Mouse (Mus musculus) bone marrow macrophage, adult 2 months (primary cell): ENCODE data around the gene Dclk2. TPM values are rescaled to one million over a fixed set of nuclear protein-coding genes. Genes with fewer than 3 reads are reported as not detected.

ENCODE experiments used
- H3K27ac ChIP-seq: 2 replicates; pipeline ENCODE4 v1.5.1; 2012; ENCODE audit warnings: low read depth, low read length; ENCODE audit not compliant: insufficient read depth
- H3K4me1 ChIP-seq: 2 replicates; pipeline ENCODE4 v1.6.1; 2012; ENCODE audit warnings: low read length; ENCODE audit not compliant: control insufficient read depth, insufficient read depth
- H3K4me3 ChIP-seq: 2 replicates; pipeline ENCODE4 v1.5.1; 2012; ENCODE audit warnings: mild to moderate bottlenecking, low read length, moderate library complexity; ENCODE audit not compliant: insufficient read depth
- CTCF ChIP-seq: IDR thresholded peaks from 2 replicates; pipeline ENCODE4 v1.5.1; 2012; ENCODE audit warnings: low read depth, mild to moderate bottlenecking, low read length, moderate library complexity
- POLR2A ChIP-seq: IDR thresholded peaks from 2 replicates; pipeline ENCODE4 v1.6.1; 2012; ENCODE audit warnings: mild to moderate bottlenecking, low read depth, low read length, borderline replicate concordance
- polyA plus RNA-seq: library from polyadenylated mRNA; stranded (reverse); fragments of >200 nt; gene quantifications from 2 replicates; pipeline ENCODE4 v1.2.4, GENCODE M21; 2012; ENCODE audit not compliant: missing spikeins, insufficient read depth, insufficient read length

Gene Dclk2
- polyA plus RNA-seq, 1 experiment: 0.11 TPM

DNA sequence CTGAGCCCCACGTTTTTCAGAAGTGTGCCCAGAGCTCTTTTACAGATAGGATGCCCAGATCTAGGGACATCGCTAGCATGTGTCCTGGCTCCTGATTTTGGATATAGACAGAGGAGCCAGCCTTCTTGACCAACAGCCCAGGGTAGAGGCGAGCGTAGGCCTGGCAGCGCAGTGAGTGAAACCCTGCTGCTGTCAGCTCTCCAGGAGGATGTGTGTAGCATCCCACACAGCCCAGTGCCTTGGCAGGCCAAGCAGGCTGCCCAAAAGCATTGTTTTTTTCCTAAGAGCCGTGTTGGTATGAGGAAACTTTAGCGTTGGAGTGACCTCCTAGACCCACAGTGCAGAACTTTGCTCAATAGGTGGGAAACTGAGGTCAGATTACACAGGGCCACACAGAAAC, 12.8 kb upstream of the Dclk2 start:
- H3K27ac ChIP-seq: no peak overlapping the region
- H3K4me1 ChIP-seq: no peaks in the 10 kb centered on the region
- no peak for TF ChIP-seq POLR2A
- no peak for TF ChIP-seq CTCF
- H3K4me3 ChIP-seq: no peak overlapping the region

DNA sequence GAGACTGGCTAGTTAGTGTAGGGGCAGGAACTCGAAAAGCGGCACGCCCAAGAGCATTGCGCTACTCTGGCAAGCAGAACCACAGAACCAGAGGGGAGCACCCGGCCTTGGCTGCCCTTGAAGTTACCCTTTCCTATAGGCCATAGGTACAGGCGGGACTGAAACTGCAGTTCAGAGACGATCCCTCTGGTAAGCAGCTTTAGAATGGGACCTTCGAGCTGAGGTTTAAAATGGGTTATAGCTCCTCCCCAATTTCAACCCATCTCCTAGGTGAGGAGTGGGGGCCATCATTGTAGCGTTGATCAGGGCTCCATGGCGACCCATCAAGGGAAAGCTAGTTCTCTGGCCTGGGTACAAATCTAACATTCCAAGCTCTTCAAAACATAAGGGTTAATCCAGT, 3.0 kb upstream of the Dclk2 start:
- Histone ChIP-seq H3K4me1 (peaks cover 5% of the 10 kb centered on the region), H3K4me3 (no peak overlapping the region), H3K27ac (no peak overlapping the region)
- TF ChIP-seq CTCF: no peak
- no peak for TF ChIP-seq POLR2A

DNA sequence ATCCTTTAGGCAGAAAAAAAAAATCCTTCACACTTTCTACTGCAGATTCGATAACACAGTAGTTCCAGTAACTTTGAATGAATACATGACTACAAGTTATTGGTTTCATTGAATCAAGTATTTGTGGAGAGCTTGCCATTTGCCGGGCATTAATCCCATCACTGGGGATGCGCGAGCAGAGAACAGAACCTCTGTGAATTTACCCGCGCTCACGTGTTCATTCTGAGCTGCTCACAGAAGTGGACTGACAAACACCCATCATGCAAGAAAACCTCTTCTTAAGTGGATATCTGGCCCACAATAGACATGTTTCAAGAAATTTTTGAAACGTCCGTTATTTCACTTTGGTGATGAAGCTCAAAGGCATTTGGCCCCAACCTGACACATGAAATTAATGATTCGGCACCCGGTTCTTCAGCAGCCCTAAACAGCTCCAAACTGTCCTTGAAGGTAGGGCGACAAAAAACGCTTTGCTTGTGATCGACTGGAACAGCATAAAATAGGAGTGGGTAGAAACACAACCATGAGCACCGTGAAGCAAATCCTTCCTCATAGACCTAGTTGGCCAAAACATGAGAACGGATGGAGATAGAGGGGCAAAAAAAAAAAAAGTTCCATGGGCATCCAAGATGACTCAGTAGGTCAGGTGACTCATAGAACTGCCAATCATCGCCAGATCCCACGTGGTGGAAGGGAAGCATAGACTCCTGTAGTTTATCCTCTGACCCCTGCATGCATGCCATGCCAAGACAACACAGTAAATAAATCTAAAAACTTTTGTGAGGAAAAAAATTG, 726 bp upstream of the Dclk2 start:
- TF ChIP-seq POLR2A (no peak), CTCF (no peak)
- no peak overlapping the region for H3K4me3 ChIP-seq
- H3K27ac ChIP-seq: no peak overlapping the region
- peaks cover 5% of the 10 kb centered on the region for H3K4me1 ChIP-seq

DNA sequence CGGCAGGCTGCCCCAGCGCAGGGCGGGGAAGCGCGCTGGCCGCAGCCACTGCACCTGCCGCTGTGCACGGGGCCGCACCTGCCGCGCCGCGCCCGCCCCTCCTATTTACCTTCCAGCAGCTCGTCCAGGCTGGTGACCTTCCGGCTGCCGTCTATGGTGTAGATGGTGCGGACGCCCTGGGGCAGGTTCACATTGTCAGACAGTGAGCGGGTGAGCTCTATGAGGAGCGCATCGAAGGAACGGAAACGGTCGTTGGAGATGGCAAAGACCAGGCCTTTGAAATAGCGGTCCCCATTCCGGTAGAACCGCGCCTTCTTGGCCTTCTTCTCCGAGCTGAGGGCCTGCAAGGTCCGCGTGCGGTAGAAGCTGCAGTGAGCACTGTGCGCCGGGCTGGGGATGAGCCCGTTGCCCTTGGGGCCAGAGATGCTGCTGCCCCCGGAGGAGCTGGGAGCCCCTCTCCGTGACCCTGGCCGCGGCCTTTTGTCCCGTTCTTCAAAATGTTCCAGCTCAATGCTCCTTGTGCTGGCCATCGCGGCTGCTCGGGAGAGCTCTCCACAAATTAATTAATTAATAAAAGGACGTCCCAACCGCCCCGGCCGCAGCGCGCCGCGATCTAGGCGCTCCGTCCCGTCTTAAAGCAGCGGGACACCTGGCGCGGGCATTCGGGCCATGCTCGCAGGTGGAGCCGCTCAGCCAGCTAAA, 860 bp downstream of the Dclk2 start:
- TF ChIP-seq POLR2A: no peak
- H3K4me3 ChIP-seq: peak overlapping the region; percentile 78
- H3K4me1 ChIP-seq: peaks cover 5% of the 10 kb centered on the region
- no peak overlapping the region for H3K27ac ChIP-seq

DNA sequence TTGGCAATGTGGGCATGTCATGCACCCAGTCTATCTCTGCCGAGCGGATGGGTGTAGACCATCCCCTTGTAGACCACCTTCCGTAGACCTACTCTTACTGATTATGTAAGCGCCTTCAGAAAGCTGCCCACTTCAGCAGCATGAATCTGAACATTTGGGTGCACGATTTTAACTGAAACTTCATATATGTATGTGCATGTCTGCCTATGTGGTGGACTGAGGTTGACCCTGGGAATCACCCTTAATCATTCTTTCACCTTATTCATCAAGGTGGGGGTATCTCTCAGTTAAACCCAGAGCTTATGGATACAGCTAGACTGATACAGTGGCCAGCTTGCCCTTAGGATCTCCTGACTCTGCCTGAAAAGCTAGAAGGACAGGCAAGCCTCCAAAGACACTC, 3.6 kb downstream of the Dclk2 start:
- TF ChIP-seq POLR2A: no peak
- TF ChIP-seq CTCF: no peak
- Histone ChIP-seq H3K4me1 (peaks cover 5% of the 10 kb centered on the region), H3K27ac (no peak overlapping the region), H3K4me3 (no peak overlapping the region)

GRCm38 (mm10) chr3:86916626-86917025, 4.0 kb downstream of the Dclk2 start:
- no peak for TF ChIP-seq CTCF
- TF ChIP-seq POLR2A: no peak
- peaks cover 5% of the 10 kb centered on the region for H3K4me1 ChIP-seq

DNA sequence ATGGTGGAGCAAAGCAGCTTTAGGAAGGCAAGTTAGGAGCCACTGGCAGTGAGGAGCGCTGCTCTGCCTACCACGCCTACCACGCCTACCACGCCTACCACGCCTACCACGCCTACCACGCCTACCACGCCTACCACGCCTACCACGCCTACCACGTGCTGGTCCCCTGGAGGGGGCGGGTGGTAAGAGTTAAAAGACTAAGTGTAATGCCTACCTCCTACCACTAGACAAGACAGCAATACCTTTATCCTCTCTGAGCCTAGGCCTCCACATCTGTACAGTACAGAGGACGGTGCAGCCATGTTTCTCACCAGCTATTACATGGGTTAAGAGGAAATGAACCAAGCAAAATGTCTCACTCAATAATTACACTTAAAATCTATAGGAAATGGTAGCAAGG, 5.4 kb downstream of the Dclk2 start:
- TF ChIP-seq POLR2A (no peak), CTCF (no peak)
- H3K4me3 ChIP-seq: no peak overlapping the region
- no peaks in the 10 kb centered on the region; the same call in 1 of the 2 replicates for H3K4me1 ChIP-seq
- H3K27ac ChIP-seq: no peak overlapping the region

More at GRCm38 (mm10) chr3:86916626-86917025, 4.0 kb downstream of the Dclk2 start:
- H3K4me3 ChIP-seq: no peak overlapping the region
- no peak overlapping the region for H3K27ac ChIP-seq

- Histone ChIP-seq H3K27ac (no peak overlapping the region), H3K4me3 (no peak overlapping the region), H3K4me1 (no peaks in the 10 kb centered on the region)
- no peak for TF ChIP-seq CTCF
Measured at GRCm38 (mm10) chr3:86914316-86914715, 6.3 kb downstream of the Dclk2 start.

DNA sequence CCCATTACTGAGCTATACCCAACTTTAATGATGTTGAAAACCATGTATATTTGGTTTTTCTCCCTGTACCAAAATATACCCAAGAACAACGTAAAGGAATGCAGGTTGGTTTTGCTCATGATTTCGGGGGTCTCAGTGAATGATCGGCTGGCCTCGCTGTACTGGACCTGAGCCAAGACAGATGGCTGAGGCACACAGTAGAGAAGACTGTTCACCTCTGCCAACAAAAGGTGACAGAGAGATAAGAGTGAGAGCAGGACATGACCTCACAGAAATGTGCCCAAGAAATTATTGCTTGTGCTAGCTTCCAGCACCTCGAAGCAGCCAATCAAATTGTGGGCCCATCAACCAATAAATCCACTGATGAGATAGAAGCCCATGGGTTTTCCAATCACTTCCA, 22.3 kb downstream of the Dclk2 start:
- TF ChIP-seq CTCF: no peak
- no peak for TF ChIP-seq POLR2A
- Histone ChIP-seq H3K4me3 (no peak overlapping the region), H3K4me1 (peaks cover 5% of the 10 kb centered on the region), H3K27ac (no peak overlapping the region)

DNA sequence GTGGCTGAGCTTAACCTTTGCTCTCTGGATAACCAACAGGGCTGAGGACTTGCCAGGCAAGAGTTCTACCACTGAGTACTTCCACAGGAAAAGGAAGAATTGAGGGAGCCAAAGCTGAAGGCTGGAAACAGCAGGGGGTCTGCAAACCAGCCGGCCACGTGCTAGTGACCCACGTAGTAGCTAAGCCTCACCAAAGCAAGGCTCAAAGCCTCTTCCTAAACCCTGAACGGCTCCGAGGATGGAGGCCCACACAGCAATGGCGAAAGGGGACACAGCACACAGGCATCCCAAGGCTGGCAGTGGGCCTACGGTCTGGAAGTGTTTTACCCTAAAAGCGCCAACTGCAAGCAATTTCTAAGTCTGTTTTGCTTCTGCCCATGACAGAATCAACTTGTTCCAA, 23.1 kb downstream of the Dclk2 start:
- peaks cover 5% of the 10 kb centered on the region for H3K4me1 ChIP-seq

More for the DNA sequence above, 23.1 kb downstream of the Dclk2 start:
- no peak overlapping the region for H3K4me3 ChIP-seq
- TF ChIP-seq POLR2A (no peak), CTCF (no peak)
- H3K27ac ChIP-seq: no peak overlapping the region
